Mouse (Mus musculus) embryo, embryonic 10.5 days (tissue): Measurements from ENCODE around the gene Myo6.

Experiments
- DNase-seq: peaks from one replicate; pipeline ENCODE4 v3.0.0-alpha.2; 2015; ENCODE audit warnings: low spot score

Gene Myo6

DNA sequence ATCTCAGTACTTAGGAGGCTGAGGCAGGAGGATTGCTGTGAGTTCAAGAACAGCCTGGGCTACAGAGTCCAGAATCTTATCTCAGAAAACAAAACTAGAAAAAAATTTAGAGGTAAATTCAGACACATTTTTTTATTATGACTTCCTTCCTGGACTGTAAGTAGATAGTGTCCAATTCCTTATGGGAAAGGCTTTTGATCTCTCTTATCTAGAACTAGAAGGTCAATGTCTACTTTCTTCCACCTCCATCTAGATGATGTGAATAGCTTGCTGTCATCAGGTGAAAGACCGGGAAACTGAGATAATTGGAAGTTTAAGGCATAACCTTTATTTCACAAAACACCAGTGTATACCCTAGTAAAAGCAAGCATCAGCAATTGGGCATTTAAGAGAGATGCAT, 16.9 kb downstream of the Myo6 start:
- DNase-seq = no peak

- no peak for DNase-seq
Measured at GRCm38 (mm10) chr9:80184138-80184537, 19.3 kb downstream of the Myo6 start.

GRCm38 (mm10) chr9:80185737-80186136, 20.9 kb downstream of the Myo6 start:
- DNase-seq = no peak

- DNase-seq = no peak
Measured at GRCm38 (mm10) chr9:80186693-80187092, 21.9 kb downstream of the Myo6 start.

DNA sequence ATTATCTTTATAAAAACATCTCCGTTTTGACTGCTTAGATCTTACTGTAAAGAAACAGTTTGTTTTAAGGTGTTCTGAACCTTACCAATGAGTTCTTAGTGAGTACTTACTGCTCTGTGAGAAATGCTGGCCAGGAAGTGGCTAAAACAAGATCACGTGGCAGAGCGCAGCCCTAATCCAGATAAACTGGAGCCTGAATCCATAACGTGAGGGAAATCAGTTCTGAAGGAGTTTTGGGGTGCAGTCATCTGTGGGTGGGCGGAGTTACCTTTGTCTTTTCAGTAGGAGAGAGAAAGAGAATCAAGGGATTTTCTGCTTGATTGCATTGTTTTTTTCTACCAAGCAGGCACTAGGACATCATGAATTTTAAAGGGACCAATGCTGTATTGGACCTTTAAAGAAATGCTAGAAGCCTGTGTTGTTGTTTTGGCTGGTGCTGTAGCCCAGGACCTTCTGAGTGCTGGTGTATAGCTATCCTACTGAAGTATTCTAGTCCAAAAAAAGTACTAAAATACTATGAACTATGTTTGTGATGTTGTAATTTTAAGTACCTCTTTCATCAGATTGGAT, 23.6 kb downstream of the Myo6 start:
- peak; percentile 18 for DNase-seq

DNA sequence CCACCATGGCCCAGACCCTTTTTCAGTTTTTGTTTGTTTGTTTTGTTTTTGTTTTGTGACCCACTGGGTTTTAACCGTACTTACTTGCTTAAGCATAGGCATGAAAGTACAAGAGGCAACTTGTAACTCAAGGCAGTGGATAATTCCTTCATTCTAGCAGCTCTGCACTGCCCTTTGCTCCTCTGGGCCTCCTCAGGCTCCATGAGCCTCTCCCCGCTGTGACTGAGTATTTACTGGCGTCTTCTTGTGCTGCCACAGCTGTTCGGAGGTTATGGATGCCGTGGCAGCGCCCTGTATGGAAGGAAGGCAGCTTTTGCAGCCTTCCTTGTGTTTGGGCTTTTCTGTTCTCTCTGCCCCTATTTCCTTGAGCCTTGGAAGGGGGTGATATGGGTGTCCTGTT, 26.4 kb downstream of the Myo6 start:
- no peak for DNase-seq

GRCm38 (mm10) chr9:80192324-80192723, 27.5 kb downstream of the Myo6 start:
- DNase-seq = no peak

- DNase-seq = no peak
Measured at GRCm38 (mm10) chr9:80194446-80194845, 29.6 kb downstream of the Myo6 start.

DNA sequence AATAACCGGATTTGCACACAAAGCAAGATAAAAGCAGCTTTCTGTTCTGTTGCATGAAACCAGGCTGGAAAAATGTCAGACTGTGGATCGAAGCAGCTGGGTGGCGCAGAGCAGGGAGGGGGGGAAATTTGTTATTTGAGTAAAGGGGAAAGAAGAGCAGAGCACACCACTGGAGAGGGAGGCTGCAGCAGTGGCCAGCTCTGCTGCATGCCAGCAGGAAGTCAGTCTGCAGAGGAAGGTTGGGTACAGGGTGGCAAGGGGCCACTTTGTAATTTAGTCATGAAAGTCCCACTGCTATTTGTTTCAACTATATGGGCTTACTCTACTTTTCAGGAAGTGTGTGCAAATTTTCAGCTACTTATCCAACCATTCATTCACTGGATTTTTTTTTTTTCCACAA, 31.3 kb downstream of the Myo6 start:
- no peak for DNase-seq

DNA sequence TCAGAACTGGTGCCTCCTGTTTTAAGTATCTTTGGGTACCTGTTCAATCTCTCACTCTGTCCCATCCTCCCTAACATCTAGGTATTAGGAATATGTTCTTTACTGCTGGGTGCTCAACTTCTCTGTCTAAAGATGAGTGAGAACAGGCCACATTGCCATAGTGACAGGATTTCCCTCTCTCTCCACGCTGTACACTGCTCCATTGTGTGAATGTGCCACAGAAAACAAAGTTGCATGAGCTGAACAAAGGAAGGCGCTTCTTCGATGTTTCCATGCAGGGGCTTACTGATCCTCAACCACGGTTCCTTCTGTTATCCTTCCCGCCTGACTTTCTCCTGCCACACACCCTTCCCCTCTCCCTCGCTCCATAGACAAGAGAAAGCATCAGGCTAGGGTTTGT, 32.4 kb downstream of the Myo6 start:
- peak; percentile 27 for DNase-seq

DNA sequence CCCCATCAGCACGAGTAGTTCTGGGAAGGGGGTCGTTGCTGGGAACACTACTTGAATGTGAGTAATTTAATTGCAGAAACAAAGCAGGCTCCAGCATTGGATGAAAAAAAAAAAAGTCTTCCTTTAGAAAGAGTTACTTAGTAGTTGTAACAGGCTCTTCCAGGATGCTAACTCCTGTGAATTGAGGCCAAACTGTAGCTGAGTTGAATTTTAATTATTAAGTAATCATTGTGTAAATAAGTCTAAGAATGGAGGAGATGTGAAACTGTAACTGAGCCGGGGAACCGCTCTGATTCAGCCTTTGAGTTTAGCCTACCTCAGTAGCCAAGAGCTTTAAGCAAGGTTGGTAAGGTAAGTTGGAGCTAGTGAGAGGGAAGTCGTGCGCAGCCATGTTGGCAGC, 36.0 kb downstream of the Myo6 start:
- DNase-seq = no peak

GRCm38 (mm10) chr9:80202374-80203060, 37.7 kb downstream of the Myo6 start:
- DNase-seq = no peak

DNA sequence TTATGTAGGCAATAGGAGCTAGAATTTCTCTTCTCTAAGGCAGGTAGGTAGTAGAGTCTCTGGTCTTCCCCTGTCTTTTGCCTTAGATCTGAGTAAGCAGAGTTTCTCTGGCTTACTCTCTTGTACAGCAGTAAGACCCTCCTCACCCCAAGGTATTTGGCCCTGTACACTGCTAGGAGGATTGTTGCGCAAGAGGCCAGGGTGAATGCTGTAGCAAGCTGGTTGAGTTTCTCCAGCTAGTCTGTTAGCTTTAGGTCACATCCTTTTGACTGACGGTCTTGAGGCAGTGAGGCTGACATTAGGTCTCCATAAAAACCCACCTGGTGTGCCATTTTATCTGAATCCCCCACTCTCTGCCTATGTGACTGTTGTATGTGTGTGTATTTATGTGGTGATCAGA, 43.9 kb downstream of the Myo6 start:
- DNase-seq = no peak

GRCm38 (mm10) chr9:80209459-80209858, 44.6 kb downstream of the Myo6 start:
- no peak for DNase-seq

DNA sequence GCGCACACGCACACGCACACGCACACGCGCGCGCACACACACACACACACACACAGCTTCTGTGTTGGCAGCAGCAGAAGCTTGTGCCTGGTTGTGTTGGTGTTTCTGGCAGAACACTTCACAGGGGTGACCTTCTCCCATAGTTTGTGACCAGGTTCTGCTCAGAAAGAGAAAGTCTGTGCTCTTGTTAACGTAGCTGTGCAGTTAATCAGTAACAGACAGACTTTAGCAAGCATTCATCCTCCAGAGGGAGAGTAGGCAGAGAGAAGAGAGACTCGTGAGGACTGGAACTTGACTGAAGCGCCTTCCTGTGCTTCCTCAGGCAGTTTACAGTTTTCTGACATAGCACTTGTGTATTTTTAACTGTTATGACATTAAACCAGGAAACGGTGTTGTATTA, 45.3 kb downstream of the Myo6 start:
- DNase-seq = no peak

- DNase-seq = no peak
Measured at GRCm38 (mm10) chr9:80213428-80213827, 48.6 kb downstream of the Myo6 start.

GRCm38 (mm10) chr9:80215502-80215901, 50.7 kb downstream of the Myo6 start:
- no peak for DNase-seq

DNA sequence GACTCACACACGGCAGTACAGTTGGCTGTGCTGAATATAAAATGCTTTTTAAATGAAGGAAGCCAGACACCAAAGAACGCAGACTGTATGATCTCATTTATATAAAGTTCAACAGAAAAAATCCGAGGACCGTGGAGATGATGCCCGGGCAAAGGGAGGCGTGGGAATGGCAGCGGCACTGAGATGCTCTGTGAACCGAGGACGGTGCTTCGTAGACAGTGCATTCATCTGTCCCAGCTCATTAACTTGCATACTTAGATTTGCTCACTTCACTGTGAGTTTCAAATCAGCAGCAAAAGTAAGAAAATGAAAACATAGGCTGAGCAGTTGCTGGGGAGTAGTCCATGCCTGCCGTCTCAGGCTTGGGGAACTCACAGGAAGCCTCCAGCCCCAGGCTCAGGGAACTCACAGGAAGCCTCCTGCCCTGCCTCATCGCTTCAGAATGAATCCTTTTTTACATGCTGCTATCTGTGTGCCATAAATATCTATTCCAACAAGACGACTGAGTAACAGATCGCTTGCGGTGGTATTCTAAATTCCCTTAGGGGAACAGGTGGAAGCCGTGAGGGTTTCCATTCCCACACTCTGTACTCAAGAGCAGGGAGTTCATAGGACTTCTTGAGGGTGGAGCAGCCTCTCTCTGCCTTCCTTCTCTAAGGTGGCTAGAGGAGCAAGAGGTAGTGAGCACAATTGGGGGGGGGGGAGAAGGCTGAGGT, 52.1 kb downstream of the Myo6 start:
- no peak for DNase-seq

- no peak for DNase-seq
Measured at GRCm38 (mm10) chr9:80218718-80219117, 53.9 kb downstream of the Myo6 start.

GRCm38 (mm10) chr9:80223989-80224635, 59.3 kb downstream of the Myo6 start:
- no peak for DNase-seq

DNA sequence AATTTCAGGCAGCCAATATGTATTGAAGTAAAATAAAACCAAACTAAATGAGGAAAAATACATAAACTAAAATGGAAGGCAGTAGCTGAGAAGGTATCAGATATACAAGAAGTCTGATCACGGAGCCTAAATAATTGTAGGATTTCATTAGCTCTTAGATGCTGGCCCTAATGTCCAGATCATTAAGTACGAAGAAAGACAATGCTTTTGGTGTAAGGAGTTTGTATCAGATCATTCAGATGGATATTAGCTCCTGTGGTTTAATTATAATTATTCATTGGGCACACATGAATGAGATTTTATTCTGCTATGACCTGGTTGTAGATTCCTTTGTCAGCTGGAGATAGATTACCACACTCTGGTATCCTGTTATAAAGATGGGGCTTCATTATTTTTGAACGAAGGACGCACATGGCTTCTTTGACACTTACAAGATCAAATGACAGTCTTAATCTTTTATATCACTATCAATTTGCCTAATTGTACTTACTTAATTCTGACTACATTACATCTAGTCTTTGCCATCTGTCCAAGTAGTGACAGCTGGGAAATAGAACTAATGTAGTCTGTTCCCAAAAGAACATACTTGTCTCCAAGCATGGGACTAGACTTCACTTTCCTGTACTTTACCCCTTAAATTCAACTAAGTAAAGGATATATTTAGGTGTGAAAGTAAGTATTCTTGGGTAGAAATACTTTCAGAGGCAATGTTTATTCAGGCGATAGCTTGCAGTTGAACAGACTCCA, 61.9 kb downstream of the Myo6 start:
- no peak for DNase-seq

GRCm38 (mm10) chr9:80233831-80234455, 69.1 kb downstream of the Myo6 start:
- DNase-seq = peak; percentile 66
